Comparison of ENCODE assay signal across 8 mouse cellular contexts in genomic region chr14:25768915-25769625, GRCm38 (mm10). TPM values are rescaled to one million over a fixed set of nuclear protein-coding genes. Genes with fewer than 3 reads are reported as not detected.
DNase-seq lines count a peak whose midpoint lies in the region; TF ChIP-seq lines count a peak whose summit lies in the region.

Gene Zcchc24 (minus strand): TSS chr14:25769039.

- H3K4me3 ChIP-seq in left cerebral cortex, adult 2 months = peak within 1 kb of the TSS; percentile 68
- H3K4me3 ChIP-seq in macrophage (ENCODE audit: inconsistent target) = peak within 1 kb of the TSS; percentile 61

- H3K36me3 ChIP-seq in macrophage (ENCODE audit: inconsistent target) = no peaks in the 10 kb centered on the region

- H3K27ac ChIP-seq in left cerebral cortex, adult 2 months = peak within 1 kb of the TSS; percentile 84
- H3K27ac ChIP-seq in macrophage = peak within 1 kb of the TSS; percentile 51

- 2% methylated on average over 42 of the region's 55 CpGs for WGBS in macrophage (ENCODE audit: missing documents)

- intact Hi-C loops in left cerebral cortex, adult 2 months (cut with DNase I) = loop anchor here (5.0 kb wide), 1 partner anchor 42 kb away; no protein-coding TSS in a partner anchor

- TF ChIP-seq CTCF in left cerebral cortex, adult 2 months (IDR thresholded peaks at IDR 0.05) = no peak

- H3K79me2 ChIP-seq in macrophage (ENCODE audit: inconsistent target) = peaks cover 29% of the 10 kb centered on the region

- DNase-seq in T-cell, adult 2 months (ENCODE audit: low spot score) = peak; percentile 70
- DNase-seq in cerebellum, postnatal 36 days = peak; percentile 13 to 45
- DNase-seq in gastrocnemius, postnatal 10 days = peak; percentile 92
- peak; percentile 69 for DNase-seq in hindlimb bud, embryonic 11.5 days (ENCODE audit: extremely low spot score, low read depth, low spot score)
- DNase-seq in left cerebral cortex, adult 2 months (ENCODE audit: extremely low spot score in 1 of 2, low spot score in 2 of 2) = peak; percentile 76 to 85
- peak; percentile 56 to 80 for DNase-seq in right cerebral cortex, adult 2 months (ENCODE audit: low spot score in 2 of 2)
- peak; percentile 92 for DNase-seq in urinary bladder, postnatal 14 days (ENCODE audit: low spot score)

RNA-seq across cellular contexts. Expression of gene Zcchc24, which starts in this region (rescaled TPM):
- total RNA-seq in gastrocnemius, postnatal 10 days (2021) = 10 to 100 TPM; 65.9 to 66.6 TPM
- total RNA-seq in left cerebral cortex, adult 2 months (2021) = 10 to 100 TPM; 47.0 TPM
- total RNA-seq in macrophage (2018; cell fraction: chromatin; rRNA removed) = 10 to 100 TPM in 18 of 26 experiments, 1 to 10 TPM in 8; 1.4 to 30.9 (median 18.0) TPM
- total RNA-seq in macrophage (2018; cell fraction: cytosol; rRNA removed) = 10 to 100 TPM; 16.0 to 49.3 (median 30.4) TPM
- total RNA-seq in macrophage (2018; cell fraction: nucleus; rRNA removed) = 10 to 100 TPM; 10.2 to 59.8 (median 28.2) TPM
- 26.2 to 48.4 TPM (median 38.0 TPM) in 3 replicates for polyA plus RNA-seq in macrophage (2018)

Comparison
In these comparisons a context has a peak if more than half of its experiments do, and no peak if none do; other contexts are left out.
1. Peak in every context shown above with its lines: DNase-seq, H3K4me3 ChIP-seq and H3K27ac ChIP-seq.
2. DNase-seq: peak in every context shown above with its lines; median percentile 92 in gastrocnemius, postnatal 10 days; 92 in urinary bladder, postnatal 14 days; 80 in left cerebral cortex, adult 2 months; 70 in T-cell, adult 2 months; 69 in hindlimb bud, embryonic 11.5 days; 68 in right cerebral cortex, adult 2 months; 29 in cerebellum, postnatal 36 days.